Mouse (Mus musculus): Measurements from ENCODE around the gene Vwa7. TPM values are rescaled to one million over a fixed set of nuclear protein-coding genes. Genes with fewer than 3 reads are reported as not detected.

Gene Vwa7
- under 1 TPM in 1 of 2 experiments, not detected in 1; 0.52 TPM for polyA plus RNA-seq (2017; shearing (Covaris generic))

DNA sequence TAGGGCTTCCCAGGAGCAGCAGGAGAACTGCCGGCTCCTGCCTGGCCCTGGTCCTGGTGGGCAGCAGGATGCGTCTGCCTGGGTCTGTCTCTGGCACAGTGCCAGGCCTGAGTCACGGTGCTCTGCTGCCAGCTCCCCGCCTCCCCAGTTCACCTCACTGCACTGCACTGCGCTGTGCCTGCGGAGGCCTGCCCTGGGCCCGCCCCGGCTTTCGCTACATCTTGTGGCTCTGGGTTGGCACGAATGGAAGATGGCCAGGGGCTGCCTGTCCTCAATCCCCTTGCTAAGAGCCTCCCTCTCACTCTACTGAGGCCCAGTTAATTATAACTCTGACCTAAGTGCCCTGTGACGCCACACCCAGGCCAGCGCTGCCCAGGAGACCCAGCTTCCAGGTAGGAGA, at the start of gene Vwa7:
Vwa7 (plus strand) TSS at position 204 of the 400 bp plus-strand sequence.

DNA sequence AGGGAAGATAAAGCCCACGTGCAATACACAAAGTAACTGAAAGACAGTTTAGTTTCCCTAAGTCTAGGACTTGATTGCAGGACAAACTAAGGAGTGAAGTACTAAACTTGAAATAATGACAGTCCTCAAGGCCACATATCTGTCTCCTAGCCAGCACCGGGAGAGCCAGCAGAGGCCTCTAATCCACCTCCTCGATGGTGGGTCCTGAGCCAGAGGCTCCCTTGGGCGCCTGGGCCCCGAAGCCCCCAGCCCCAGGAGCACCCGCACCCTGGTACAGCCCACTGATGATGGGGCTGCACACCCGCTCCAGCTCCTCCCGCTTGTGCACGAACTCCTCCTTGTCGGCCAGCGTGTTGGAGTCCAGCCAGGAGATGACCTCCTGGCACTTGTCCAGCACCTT, 46.6 kb upstream of the Vwa7 start, which contains the start of gene Gm20481:
Gm20481 (plus strand) TSS at position 91 of the 400 bp plus-strand sequence.

DNA sequence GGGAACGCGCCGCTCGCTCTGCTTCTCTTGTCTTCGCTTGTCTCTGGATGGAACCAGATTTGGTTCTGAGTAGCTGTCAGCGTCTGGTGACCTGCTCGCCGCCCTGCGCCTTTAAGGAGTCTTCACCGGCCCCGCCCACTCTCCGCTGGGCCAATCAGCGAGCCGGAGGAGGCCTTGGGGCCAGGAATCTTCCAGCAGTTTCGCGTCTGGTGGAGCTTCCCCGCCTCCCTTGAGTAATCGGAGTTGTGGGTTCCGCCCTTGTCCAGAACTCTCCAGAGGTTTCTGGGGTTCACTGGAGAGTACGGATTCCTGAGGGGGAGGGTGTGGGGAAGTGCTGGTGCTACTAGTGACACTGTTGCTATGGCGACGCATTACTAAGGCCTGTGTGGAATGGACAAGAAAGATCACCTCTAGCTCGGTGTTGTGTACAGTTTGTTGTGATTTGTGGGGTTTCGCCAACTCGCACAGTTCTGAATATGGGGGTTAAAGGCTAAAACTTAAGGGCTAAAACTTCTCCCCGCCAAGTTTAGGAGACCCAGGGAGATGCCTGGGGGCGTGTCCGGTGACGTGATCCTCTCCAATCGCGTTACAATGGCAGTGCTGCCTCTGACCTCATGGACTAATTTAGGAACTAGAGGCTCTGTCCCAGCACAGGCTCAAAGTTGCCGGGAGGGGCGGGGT, 44.2 kb upstream of the Vwa7 start, which contains the start of the genes Hspa1a and Hspa1l:
Hspa1a (minus strand) TSS at position 88 of the 681 bp plus-strand sequence.
Hspa1l (plus strand) TSS at position 635 of the 681 bp plus-strand sequence.

GRCm38 (mm10) chr17:34981690-34982180, 34.6 kb upstream of the Vwa7 start, which contains the start of gene Lsm2:
TSS of gene Lsm2 (plus strand) at chr17:34981862.

DNA sequence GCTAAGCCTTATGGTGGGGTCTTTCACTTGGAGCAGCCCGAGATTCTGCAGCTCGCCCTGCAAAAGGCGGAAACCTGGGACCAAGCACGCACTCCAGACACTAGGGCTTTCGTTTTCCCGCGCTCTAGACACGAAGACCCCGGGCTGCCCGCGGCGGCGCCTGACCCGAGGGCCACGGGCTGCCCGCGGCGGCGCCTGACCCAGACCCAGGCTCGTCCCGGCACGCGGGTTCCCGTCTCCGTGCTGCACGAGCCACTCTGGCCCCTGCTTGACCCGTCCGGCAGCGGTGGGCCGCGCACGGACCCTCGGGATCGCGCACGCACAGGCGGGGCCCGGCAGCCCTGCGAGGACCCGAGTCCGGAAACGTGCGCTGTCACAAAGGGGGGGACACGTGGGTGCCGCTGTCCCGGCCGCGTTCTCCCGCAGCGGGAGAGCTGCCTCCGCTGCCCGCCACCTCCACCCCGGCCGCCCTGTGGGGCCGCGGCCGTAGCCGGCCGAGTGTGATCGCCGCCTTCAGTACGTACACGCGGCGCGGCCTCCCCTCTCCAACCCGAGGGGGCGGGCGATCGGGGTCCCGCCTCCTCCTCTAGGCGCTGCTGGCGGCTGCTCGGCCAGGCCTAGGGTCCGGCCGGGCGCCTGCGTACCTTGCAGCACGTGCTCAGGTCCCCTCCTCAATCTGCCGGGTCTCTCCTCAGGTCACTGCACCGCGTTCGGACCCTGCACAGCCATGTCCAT, 15.5 kb upstream of the Vwa7 start, which contains the start of gene Vars:
Vars (plus strand) TSS at position 271 of the 735 bp plus-strand sequence.

DNA sequence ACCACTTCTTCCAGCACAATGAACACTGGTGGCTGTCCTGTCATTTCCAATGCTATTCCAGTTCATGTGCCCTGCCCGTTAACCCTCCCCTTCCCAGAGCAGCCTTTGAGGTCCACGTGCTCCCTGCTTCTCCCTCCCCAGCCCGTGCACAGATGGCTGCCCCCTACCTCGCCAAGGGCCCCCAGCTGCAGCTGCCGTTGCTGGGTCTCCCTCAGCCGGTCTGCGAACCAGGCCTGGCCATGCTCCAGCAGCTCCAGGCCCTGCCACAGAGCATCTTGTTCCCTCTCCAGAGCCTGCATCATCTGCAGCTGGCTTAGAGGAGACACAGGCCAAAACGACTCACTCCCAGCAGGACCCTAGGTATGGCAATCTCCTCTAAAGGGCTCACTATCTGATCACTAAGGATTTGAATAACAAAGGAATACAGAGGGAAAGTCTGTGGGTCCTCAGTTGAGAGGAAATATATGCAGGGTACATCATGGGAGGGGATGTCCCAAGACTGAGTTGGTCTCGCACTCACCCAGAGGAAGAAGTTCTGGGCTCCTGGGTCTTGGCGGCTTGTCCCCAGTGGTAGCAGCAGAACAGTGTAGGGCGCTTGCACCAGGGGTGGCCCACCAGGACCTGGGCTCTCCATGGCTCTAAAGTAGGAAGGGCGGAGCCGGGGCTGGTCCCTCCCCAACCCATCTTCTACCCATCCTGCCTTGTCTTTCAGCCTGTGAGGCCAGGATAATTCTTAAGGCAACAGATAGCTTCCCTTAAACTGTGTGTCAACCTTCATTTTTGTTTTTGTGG, 11.1 kb downstream of the Vwa7 start, which contains the start of gene Sapcd1:
Sapcd1 (minus strand) TSS at position 740 of the 792 bp plus-strand sequence.

DNA sequence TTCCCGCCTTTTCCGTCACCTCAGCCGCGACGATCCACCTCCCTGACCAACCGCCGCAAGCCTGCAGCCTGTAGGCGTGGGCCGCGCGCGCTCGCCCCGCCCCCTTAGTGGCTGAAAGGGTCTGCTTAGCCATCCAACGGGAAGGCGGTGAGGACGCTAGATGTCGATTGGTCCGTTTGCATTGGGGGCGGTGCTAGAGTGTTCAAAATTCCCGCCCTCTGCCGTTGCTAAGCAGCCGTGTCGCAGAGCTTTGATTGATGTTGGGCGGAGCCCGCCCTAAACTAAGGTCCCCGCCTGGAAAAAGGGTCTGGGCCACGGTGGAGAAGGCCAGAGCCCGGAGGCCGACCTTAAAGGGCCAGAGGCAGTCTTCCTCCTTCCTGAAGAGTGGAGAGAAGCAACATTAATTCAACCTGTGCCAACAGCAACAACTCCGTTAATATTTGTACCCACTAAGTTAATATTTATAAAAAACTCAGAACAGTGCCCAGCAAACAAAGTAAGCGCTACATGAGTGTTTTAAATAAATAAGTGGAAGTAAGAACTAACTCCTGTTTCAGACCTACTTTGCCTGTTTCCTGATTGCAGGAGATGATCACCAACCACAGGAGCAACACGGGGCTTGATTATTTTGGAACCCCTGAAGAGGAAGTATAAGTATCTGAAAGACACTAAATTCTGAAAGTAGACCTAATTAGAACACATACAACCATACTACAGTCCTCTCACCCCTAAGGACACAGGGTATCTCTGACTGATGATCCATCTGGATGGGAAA, 30.5 kb downstream of the Vwa7 start, which contains the start of gene Msh5:
Msh5 (minus strand) TSS at position 65 of the 775 bp plus-strand sequence.

DNA sequence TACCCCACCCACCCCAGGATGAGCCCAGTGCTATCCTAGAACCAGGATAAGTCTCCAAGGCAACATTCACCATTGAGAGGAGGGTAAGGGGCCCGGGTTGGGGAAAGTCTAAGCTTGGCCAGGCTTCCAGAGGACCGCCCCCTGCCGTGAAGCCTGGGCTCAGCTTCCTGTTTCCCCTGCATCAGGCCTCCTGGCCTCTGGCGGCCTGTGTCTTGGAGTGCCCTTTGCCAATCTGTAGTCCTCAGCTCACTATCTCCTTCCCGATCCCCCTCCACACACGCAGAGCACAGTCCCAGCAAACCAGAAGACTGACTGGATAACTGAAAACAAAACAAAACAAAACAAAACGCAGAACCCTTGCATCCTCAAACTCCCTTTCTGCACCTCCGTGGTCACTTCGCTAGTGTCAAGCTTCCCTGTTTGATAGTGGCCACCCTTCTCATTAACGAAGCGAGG, 33.2 kb downstream of the Vwa7 start, which contains the start of gene Clic1:
Clic1 (plus strand) TSS at position 406 of the 456 bp plus-strand sequence.

GRCm38 (mm10) chr17:35058911-35059892, 42.8 kb downstream of the Vwa7 start, which contains the start of gene Ddah2:
TSS of gene Ddah2 (plus strand) at chr17:35059035.

DNA sequence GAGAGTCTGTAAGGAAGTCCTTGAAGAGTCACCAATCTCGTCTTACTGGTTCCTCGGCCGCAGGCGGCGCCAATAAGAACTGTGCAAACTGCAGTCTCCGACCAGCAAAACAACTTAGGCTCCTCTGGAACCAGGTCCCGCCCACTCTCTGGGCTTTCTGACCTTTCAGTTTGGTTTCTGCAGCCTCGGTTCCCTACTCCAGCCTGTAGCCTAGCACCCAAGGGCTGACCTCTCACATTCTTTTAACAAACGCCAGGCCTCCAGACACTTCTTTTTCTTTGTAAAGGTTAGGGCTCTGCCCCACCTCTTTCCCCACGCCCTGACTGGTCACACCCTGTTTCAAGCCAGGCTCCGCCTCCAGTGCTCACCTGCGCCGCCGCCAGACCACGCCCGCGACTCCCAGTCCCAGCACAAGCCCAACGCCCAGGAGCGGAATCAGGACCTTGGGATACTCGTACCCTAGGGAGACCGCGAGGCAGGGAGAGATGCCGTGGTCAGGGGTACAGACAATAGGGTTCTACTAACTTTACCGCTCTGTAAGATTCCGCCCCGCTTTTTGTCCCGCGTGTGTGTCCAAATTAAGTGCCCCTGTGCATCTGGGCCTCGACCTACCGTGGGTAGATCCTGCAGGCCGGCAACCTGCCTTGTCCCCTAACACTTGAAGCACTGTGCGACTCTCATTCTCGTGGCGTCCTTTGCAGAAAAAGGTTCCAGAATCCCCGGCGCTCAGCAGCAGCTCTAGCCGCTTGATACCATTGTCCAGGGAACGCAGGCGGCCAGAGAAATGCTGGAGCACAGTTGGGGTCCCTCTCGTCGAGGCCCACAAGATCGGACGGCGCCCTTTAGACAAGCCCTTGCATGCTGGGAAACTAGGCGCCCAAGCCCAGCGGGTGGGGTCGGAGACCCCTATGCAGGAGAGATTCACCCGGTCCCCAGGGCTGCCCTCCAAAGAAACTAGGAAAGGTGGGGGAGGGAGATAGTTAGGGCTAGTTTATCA, 48.9 kb downstream of the Vwa7 start, which contains the start of gene Ly6g6c:
Ly6g6c (plus strand) TSS at position 438 of the 997 bp plus-strand sequence.

DNA sequence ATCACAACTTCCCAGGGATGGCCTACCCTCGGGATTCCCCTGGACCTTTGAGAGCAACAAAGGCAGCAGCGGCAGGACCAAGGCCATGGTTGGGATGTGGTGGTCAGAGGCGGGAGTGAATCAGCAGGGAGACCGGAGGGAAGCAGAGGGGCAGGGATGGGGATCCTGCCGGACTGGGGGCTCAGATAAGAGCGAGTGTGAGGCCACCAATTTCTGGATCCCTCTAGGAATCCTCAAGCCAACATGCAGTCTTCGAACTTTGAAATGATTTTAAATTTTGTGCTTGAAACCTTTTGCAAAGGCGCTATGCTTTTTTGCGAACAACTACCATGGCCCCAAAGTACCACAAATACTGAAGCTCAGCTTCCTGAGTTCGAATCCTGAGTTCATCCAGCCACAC, 49.7 kb downstream of the Vwa7 start, which contains the start of gene Mpig6b:
Mpig6b (minus strand) TSS at position 101 of the 400 bp plus-strand sequence.

Other genes with a start within 250 kb of the Vwa7 start
- not detected for gene Cyp21a1, start 212.0 kb upstream of the Vwa7 start, polyA plus RNA-seq (2017; shearing (Covaris generic))
- 10 to 100 TPM; 37.4 to 47.4 TPM for gene Stk19, start 179.6 kb upstream of the Vwa7 start, polyA plus RNA-seq (2017; shearing (Covaris generic))
- 10 to 100 TPM; 47.0 to 49.6 TPM for gene Dxo, start 179.6 kb upstream of the Vwa7 start, polyA plus RNA-seq (2017; shearing (Covaris generic))
- 100 to 1,000 TPM in 1 of 2 experiments, 10 to 100 TPM in 1; 81.8 to 107 TPM for gene Skiv2l, start 166.4 kb upstream of the Vwa7 start, polyA plus RNA-seq (2017; shearing (Covaris generic))
- gene Nelfe, start 166.2 kb upstream of the Vwa7 start, polyA plus RNA-seq (2017; shearing (Covaris generic)): 10 to 100 TPM; 37.9 to 46.0 TPM
- 1 to 10 TPM; 1.8 to 8.9 TPM for gene Cfb, start 154.1 kb upstream of the Vwa7 start, polyA plus RNA-seq (2017; shearing (Covaris generic))
- under 1 TPM; 0.16 to 0.74 TPM for gene Zbtb12, start 137.1 kb upstream of the Vwa7 start, polyA plus RNA-seq (2017; shearing (Covaris generic))
- gene Gm20547, start 134.5 kb upstream of the Vwa7 start, polyA plus RNA-seq (2017; shearing (Covaris generic)): not detected
- gene C2, start 118.3 kb upstream of the Vwa7 start, polyA plus RNA-seq (2017; shearing (Covaris generic)): 1 to 10 TPM; 1.6 to 4.0 TPM
- gene Ehmt2, start 118.1 kb upstream of the Vwa7 start, polyA plus RNA-seq (2017; shearing (Covaris generic)): 10 to 100 TPM; 60.3 to 72.7 TPM
- not detected for gene Slc44a4, start 102.1 kb upstream of the Vwa7 start, polyA plus RNA-seq (2017; shearing (Covaris generic))
- gene Neu1, start 85.3 kb upstream of the Vwa7 start, polyA plus RNA-seq (2017; shearing (Covaris generic)): 10 to 100 TPM; 55.1 to 60.0 TPM
- gene Hspa1b, start 57.3 kb upstream of the Vwa7 start, polyA plus RNA-seq (2017; shearing (Covaris generic)): 10 to 100 TPM in 1 of 2 experiments, under 1 TPM in 1; 0.70 to 78.1 TPM
- 1 to 10 TPM in 1 of 2 experiments, not detected in 1; 2.5 TPM for gene Gm20481, start 46.7 kb upstream of the Vwa7 start, polyA plus RNA-seq (2017; shearing (Covaris generic))
- 10 to 100 TPM in 1 of 2 experiments, not detected in 1; 18.3 TPM for gene Hspa1a, start 44.4 kb upstream of the Vwa7 start, polyA plus RNA-seq (2017; shearing (Covaris generic))
- gene Hspa1l, start 43.9 kb upstream of the Vwa7 start, polyA plus RNA-seq (2017; shearing (Covaris generic)): under 1 TPM; 0.27 to 0.50 TPM
- 10 to 100 TPM; 79.0 to 93.1 TPM for gene Lsm2, start 34.7 kb upstream of the Vwa7 start, polyA plus RNA-seq (2017; shearing (Covaris generic))
- 100 to 1,000 TPM; 126 to 153 TPM for gene Vars, start 15.6 kb upstream of the Vwa7 start, polyA plus RNA-seq (2017; shearing (Covaris generic))
- gene Sapcd1, start 11.4 kb downstream of the Vwa7 start, polyA plus RNA-seq (2017; shearing (Covaris generic)): under 1 TPM; 0.36 to 0.48 TPM
- gene Msh5, start 30.2 kb downstream of the Vwa7 start, polyA plus RNA-seq (2017; shearing (Covaris generic)): 1 to 10 TPM in 1 of 2 experiments, under 1 TPM in 1; 0.87 to 2.6 TPM
- 100 to 1,000 TPM; 647 to 661 TPM for gene Clic1, start 33.4 kb downstream of the Vwa7 start, polyA plus RNA-seq (2017; shearing (Covaris generic))
- gene Ddah2, start 42.5 kb downstream of the Vwa7 start, polyA plus RNA-seq (2017; shearing (Covaris generic)): 1 to 10 TPM in 1 of 2 experiments, under 1 TPM in 1; 0.83 to 2.7 TPM
- gene Ly6g6c, start 48.8 kb downstream of the Vwa7 start, polyA plus RNA-seq (2017; shearing (Covaris generic)): not detected
- gene Mpig6b, start 49.6 kb downstream of the Vwa7 start, polyA plus RNA-seq (2017; shearing (Covaris generic)): not detected
- gene Ly6g6e, start 60.3 kb downstream of the Vwa7 start, polyA plus RNA-seq (2017; shearing (Covaris generic)): under 1 TPM in 1 of 2 experiments, not detected in 1; 0.15 TPM
- not detected for gene Ly6g6d, start 61.5 kb downstream of the Vwa7 start, polyA plus RNA-seq (2017; shearing (Covaris generic))
- under 1 TPM in 1 of 2 experiments, not detected in 1; 0.26 TPM for gene Ly6g6f, start 69.0 kb downstream of the Vwa7 start, polyA plus RNA-seq (2017; shearing (Covaris generic))
- 10 to 100 TPM; 59.7 to 60.5 TPM for gene Abhd16a, start 72.7 kb downstream of the Vwa7 start, polyA plus RNA-seq (2017; shearing (Covaris generic))
- under 1 TPM in 1 of 2 experiments, not detected in 1; 0.36 TPM for gene Ly6g5c, start 91.7 kb downstream of the Vwa7 start, polyA plus RNA-seq (2017; shearing (Covaris generic))
- gene Ly6g5b, start 98.8 kb downstream of the Vwa7 start, polyA plus RNA-seq (2017; shearing (Covaris generic)): 1 to 10 TPM; 3.4 to 9.5 TPM
- gene Gpank1, start 104.9 kb downstream of the Vwa7 start, polyA plus RNA-seq (2017; shearing (Covaris generic)): 10 to 100 TPM; 53.8 to 59.4 TPM
- 100 to 1,000 TPM; 351 to 388 TPM for gene Csnk2b, start 105.5 kb downstream of the Vwa7 start, polyA plus RNA-seq (2017; shearing (Covaris generic))
- gene D17H6S53E, start 109.8 kb downstream of the Vwa7 start, polyA plus RNA-seq (2017; shearing (Covaris generic)): 1 to 10 TPM in 1 of 2 experiments, under 1 TPM in 1; 0.88 to 2.4 TPM
- gene Apom, start 115.5 kb downstream of the Vwa7 start, polyA plus RNA-seq (2017; shearing (Covaris generic)): under 1 TPM; 0.28 to 0.37 TPM
- gene Bag6, start 118.6 kb downstream of the Vwa7 start, polyA plus RNA-seq (2017; shearing (Covaris generic)): 10 to 100 TPM; 61.6 to 63.2 TPM
- 10 to 100 TPM; 33.4 to 33.5 TPM for gene Prrc2a, start 148.3 kb downstream of the Vwa7 start, polyA plus RNA-seq (2017; shearing (Covaris generic))
- gene Aif1, start 159.5 kb downstream of the Vwa7 start, polyA plus RNA-seq (2017; shearing (Covaris generic)): 10 to 100 TPM in 1 of 2 experiments, 1 to 10 TPM in 1; 5.5 to 18.3 TPM
- 10 to 100 TPM in 1 of 2 experiments, 1 to 10 TPM in 1; 8.9 to 14.6 TPM for gene Lst1, start 171.9 kb downstream of the Vwa7 start, polyA plus RNA-seq (2017; shearing (Covaris generic))
- gene Ltb, start 177.9 kb downstream of the Vwa7 start, polyA plus RNA-seq (2017; shearing (Covaris generic)): 1,000 to 10,000 TPM; 1,461 to 1,672 TPM
- 10 to 100 TPM; 27.9 to 30.5 TPM for gene Tnf, start 185.4 kb downstream of the Vwa7 start, polyA plus RNA-seq (2017; shearing (Covaris generic))
- 100 to 1,000 TPM in 1 of 2 experiments, 10 to 100 TPM in 1; 94.1 to 110 TPM for gene Lta, start 188.8 kb downstream of the Vwa7 start, polyA plus RNA-seq (2017; shearing (Covaris generic))
- 1 to 10 TPM in 1 of 2 experiments, not detected in 1; 1.2 TPM for gene Gm16181, start 204.3 kb downstream of the Vwa7 start, polyA plus RNA-seq (2017; shearing (Covaris generic))
- 1 to 10 TPM; 4.2 to 9.7 TPM for gene Atp6v1g2, start 217.1 kb downstream of the Vwa7 start, polyA plus RNA-seq (2017; shearing (Covaris generic))
- 10 to 100 TPM; 20.6 to 22.5 TPM for gene Nfkbil1, start 219.2 kb downstream of the Vwa7 start, polyA plus RNA-seq (2017; shearing (Covaris generic))
- 100 to 1,000 TPM; 227 to 243 TPM for gene Ddx39b, start 225.2 kb downstream of the Vwa7 start, polyA plus RNA-seq (2017; shearing (Covaris generic))
- 1,000 to 10,000 TPM; 4,556 to 6,565 TPM for gene H2-D1, start 246.2 kb downstream of the Vwa7 start, polyA plus RNA-seq (2017; shearing (Covaris generic))

All from activated CD4-positive, CD25-positive, alpha-beta regulatory T cell (primary cell).